Mouse (Mus musculus) inflammation-experienced regulatory T-cells, adult 6 months (primary cell): ENCODE results near the gene Asb15. TPM values are rescaled to one million over a fixed set of nuclear protein-coding genes. Genes with fewer than 3 reads are reported as not detected.

ENCODE experiments used
- ATAC-seq: one replicate; pipeline ENCODE4 v1.8.0; 2017
- polyA plus RNA-seq, 3 experiments: library from polyadenylated mRNA; unstranded; fragments of 100-300 nt; shearing (Covaris generic); gene quantifications; one replicate each; pipeline ENCODE4 v1.2.1; 2017

The Asb15 gene
- polyA plus RNA-seq, 3 experiments from 2014 or later = not detected

GRCm38 (mm10) chr6:24608682-24609081 is 80.7 kb downstream of the Asb15 start:
- no peak for ATAC-seq

GRCm38 (mm10) chr6:24609531-24609930 is 81.6 kb downstream of the Asb15 start:
- no peak for ATAC-seq

GRCm38 (mm10) chr6:24610358-24610757 is 82.4 kb downstream of the Asb15 start:
- ATAC-seq = no peak

DNA sequence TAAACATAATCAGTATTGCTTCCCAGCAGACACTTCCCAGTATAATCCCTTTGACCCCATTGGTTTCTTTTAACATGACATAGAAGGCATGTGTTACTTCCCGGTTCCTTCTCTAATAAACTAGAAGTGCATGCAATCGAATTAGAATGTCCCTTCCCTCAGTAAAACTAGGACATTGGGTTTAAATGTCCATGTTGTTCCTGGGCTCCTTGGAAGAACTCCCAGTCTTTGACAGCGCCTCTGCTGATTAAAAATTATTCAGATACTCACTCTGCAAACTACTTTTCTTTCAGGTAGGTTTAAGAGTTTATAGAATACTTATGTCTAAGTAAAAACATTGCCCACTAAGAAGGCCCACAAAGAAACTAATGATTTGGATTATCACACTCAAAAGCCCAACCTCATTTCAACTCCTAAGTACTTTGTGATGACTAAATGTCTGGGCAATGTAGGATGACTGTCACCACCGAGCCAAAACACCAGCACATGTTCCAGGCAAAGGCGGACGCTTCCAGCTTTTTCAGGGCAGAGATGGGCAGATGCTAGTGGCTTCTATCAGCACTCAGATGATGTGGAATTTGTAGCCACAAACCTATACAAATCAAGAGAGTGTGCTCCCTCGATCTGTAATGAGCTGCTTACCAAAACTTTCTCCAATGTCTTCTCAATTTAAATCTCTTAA is 84.3 kb downstream of the Asb15 start:
- ATAC-seq = no peak

GRCm38 (mm10) chr6:24613346-24613745 is 85.4 kb downstream of the Asb15 start:
- no peak for ATAC-seq

DNA sequence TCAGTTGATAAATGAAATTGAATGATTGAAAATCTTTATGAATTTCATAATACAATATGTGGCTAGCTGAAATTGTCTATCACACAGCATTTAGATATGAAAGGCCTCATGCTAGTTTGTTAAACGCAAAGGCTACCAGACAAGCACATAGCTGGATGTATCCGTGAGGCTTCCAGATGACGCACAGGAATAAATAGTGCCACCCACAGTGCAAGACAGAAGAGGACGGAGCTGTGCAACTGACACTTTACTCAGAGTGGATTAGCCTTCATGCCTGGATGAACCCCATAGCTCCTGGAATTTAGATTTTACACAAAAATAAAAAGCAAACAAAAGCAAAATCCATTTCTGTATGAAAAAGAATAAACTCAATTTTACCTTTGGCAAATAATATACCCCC is 86.0 kb downstream of the Asb15 start:
- no peak for ATAC-seq

GRCm38 (mm10) chr6:24616746-24617145 is 88.8 kb downstream of the Asb15 start:
- ATAC-seq = no peak

- ATAC-seq = no peak
Measured at GRCm38 (mm10) chr6:24619285-24620045, 91.5 kb downstream of the Asb15 start.

- ATAC-seq = no peak
Measured at GRCm38 (mm10) chr6:24620936-24621335, 93.0 kb downstream of the Asb15 start.

DNA sequence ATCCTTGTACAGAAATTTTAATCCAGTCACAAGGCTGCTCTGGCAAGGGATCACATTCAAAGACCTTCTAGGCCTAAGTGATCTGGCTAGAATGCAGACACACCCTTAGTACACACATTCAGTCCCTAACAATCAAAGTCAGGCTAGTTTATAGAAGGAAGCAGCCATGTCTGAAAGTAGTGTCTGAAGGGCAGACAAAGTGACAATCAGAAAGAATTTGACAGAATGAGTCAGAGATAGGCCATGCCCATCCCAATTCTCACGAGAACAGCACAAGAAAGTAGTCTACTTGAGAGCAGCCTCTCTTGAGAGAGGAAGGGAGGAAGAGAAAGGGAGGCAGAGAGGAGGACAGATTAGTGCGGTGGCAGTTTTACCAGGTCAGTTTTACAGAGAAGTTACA is 94.2 kb downstream of the Asb15 start:
- ATAC-seq = no peak

Other genes with a start within 250 kb of the Asb15 start
- not detected for gene Iqub, start 13.1 kb upstream of the Asb15 start, polyA plus RNA-seq
- 100 to 1,000 TPM; 174 to 219 (median 181) TPM for gene Ndufa5, start 131 bp upstream of the Asb15 start, polyA plus RNA-seq
- gene Lmod2, start 69.6 kb downstream of the Asb15 start, polyA plus RNA-seq = not detected
- gene Wasl, start 136.9 kb downstream of the Asb15 start, polyA plus RNA-seq = 10 to 100 TPM; 10.1 to 17.0 (median 14.7) TPM
- not detected for gene Hyal6, start 205.1 kb downstream of the Asb15 start, polyA plus RNA-seq
- not detected for gene Hyal4, start 220.2 kb downstream of the Asb15 start, polyA plus RNA-seq